Mouse (Mus musculus) right cerebral cortex, adult 18-20 months (tissue): ENCODE measurements at regions not wholly inside any gene's neighbourhood (a gene's known extent, or its start where the extent isn't known, plus 50 kb on each side); places are given as distances from the start of the nearest gene placed in this dataset.
A peak's percentile ranks its signal among the peaks of the same experiment; 100 is the strongest.

Experiments
- DNase-seq: peaks from one replicate; pipeline ENCODE4 v3.0.0; 2022; ENCODE audit warnings: mixed read lengths

GRCm38 (mm10) chr10:25118674-25119670, 188.7 kb downstream of the Akap7 start:
- no peak for DNase-seq

GRCm38 (mm10) chr10:25114316-25114715, 187.0 kb upstream of the Arg1 start:
- no peak for DNase-seq

- no peak for DNase-seq
Measured at GRCm38 (mm10) chr10:25112449-25113171, 185.3 kb upstream of the Arg1 start.

GRCm38 (mm10) chr10:25111636-25112422, 184.5 kb upstream of the Arg1 start:
- DNase-seq = peak; percentile 34

GRCm38 (mm10) chr10:25111181-25111580, 183.9 kb upstream of the Arg1 start:
- DNase-seq = no peak

GRCm38 (mm10) chr10:25098070-25098469, 170.8 kb upstream of the Arg1 start:
- no peak for DNase-seq

- no peak for DNase-seq
Measured at GRCm38 (mm10) chr10:25089705-25090386, 162.6 kb upstream of the Arg1 start.

GRCm38 (mm10) chr10:25086745-25087144, 159.5 kb upstream of the Arg1 start:
- no peak for DNase-seq

GRCm38 (mm10) chr10:25082930-25083329, 155.6 kb upstream of the Arg1 start:
- DNase-seq = no peak

GRCm38 (mm10) chr10:25072617-25073016, 145.3 kb upstream of the Arg1 start:
- no peak for DNase-seq

- no peak for DNase-seq
Measured at GRCm38 (mm10) chr10:25068301-25068700, 141.0 kb upstream of the Arg1 start.

GRCm38 (mm10) chr10:25064701-25065362, 137.5 kb upstream of the Arg1 start:
- no peak for DNase-seq

GRCm38 (mm10) chr10:25061402-25062055, 134.2 kb upstream of the Arg1 start:
- DNase-seq = no peak

- DNase-seq = no peak
Measured at GRCm38 (mm10) chr10:25058694-25059093, 131.4 kb upstream of the Arg1 start.

GRCm38 (mm10) chr10:25051998-25052397, 124.7 kb upstream of the Arg1 start:
- no peak for DNase-seq

- DNase-seq = no peak
Measured at GRCm38 (mm10) chr10:25051368-25051874, 124.1 kb upstream of the Arg1 start.

GRCm38 (mm10) chr10:25041221-25041620, 113.9 kb upstream of the Arg1 start:
- no peak for DNase-seq

- DNase-seq = no peak
Measured at GRCm38 (mm10) chr10:25039926-25040325, 112.6 kb upstream of the Arg1 start.

- DNase-seq = no peak
Measured at GRCm38 (mm10) chr10:25036928-25037327, 109.6 kb upstream of the Arg1 start.

GRCm38 (mm10) chr10:25035363-25035762, 108.1 kb upstream of the Arg1 start:
- no peak for DNase-seq

- no peak for DNase-seq
Measured at GRCm38 (mm10) chr10:25032625-25033024, 105.3 kb upstream of the Arg1 start.
